Mouse (Mus musculus): ENCODE measurements around the gene Rhof. TPM values are rescaled to one million over a fixed set of nuclear protein-coding genes. Genes with fewer than 3 reads are reported as not detected.
"Not testable (repeated sequence)": the region's sequence is repeated elsewhere in the genome, so short reads cannot be mapped to it uniquely, and the experiment has no call there.

Rhof gene
- polyA plus RNA-seq, 1 experiment from 2014 or later, result 6.8 TPM

DNA sequence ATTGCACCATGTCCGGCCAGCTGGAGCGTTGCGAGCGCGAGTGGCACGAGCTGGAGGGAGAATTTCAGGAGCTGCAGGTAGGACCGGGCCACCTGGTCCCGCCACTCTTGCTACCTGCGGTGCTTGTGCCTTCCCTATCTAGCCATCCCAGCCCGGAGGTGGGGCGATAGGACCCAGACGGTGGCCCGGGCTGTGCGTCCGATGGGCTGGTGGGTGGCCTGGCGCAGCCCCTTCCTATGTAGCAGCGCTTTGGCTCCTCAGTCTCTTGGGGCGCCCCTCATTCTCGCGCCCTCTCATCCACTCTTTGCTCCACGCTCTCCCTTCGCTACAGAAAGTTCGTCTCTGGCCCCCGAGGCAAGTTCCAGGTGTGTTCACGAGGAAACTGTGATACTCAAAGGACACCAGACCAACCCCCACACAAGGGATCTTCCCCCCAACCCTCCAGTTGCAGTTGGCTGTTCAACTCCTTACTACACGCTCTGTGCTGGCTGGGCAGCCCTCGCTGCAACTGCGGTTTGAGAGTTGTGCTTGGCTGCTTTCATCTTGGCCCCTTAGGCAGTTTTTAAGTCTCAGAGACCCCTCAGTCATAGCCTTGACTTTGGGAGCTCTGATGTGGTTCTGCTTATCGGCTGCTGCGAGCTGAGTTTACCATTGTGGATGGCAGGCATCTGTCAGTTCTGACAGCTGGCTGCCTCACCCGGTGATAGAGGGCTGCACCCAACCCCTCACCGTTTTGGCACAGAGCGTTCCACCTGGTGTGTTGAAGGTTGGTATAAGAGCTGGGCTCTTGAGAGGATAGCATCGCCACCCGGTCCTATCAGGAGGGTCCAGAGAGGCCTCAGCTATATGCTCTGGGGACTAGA, 55.8 kb downstream of the Rhof start:
- H3K4me1 ChIP-seq (ENCODE audit: control insufficient read depth, insufficient read depth, low read length), result peaks cover 16% of the 10 kb centered on the region
- peak overlapping the region; percentile 99 for H3K4me2 ChIP-seq (ENCODE audit: low read length)
- H3K27ac ChIP-seq (ENCODE audit: low read depth, low read length), result peak overlapping the region; percentile 33; the same call in 1 of the 2 replicates
- H3K9me3 ChIP-seq (replicated peaks; ENCODE audit: control insufficient read depth, low read length), result no peaks in the 10 kb centered on the region
- peak overlapping the region; percentile 77 for H3K9ac ChIP-seq (ENCODE audit: low read length)
- ATAC-seq, result peak; percentile 86
- 4% methylated on average over 35 of the region's 35 CpGs for WGBS
- H3K27me3 ChIP-seq (replicated peaks; ENCODE audit: control insufficient read depth, insufficient read depth, low read length), result no peaks in the 10 kb centered on the region
- H3K36me3 ChIP-seq (ENCODE audit: control insufficient read depth, insufficient read depth, low read length), result no peaks in the 10 kb centered on the region
- DNase-seq (ENCODE audit: low spot score), result peak; percentile 50
- H3K4me3 ChIP-seq (ENCODE audit: low read depth, low read length), result peak overlapping the region; percentile 74

DNA sequence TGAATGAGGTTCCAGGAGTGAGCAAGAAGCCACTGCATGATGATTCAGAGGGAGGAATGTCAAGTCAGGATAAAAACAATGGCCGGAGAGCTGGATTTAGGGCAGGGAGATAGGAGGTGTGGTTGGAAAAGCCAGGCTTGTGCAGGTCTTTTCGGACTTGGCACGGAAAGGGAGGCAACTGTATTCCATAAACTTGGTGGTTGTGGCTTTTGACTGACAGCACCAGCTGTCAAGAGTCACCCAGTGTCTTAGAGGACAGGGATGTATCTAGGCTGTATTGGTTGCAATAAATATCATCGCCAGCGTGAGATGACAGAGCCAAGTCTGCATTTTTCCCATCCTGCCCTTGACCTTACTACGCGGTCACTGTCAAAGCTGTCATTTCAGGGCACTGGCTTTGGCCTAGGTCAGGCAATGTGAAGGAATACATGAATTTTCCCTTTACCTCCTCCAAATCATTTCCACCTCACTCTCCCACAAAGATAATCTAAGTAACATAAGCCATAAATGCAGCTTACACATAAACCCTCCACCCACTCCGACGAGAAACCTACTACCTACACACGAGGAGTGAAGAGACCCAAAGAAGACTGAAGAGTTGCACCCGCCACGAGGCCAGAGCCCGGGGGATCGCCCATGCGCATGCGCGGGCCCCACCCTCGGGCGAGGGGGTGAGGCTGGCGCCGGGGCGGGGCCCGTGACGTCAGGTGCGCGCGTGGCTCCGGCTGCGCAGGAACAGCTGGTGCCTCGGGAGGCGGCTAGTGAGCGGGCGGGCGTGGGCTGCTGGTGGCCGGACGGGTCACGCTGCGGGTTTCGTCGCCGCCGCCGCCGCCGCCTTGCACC, 56.7 kb downstream of the Rhof start:
- 8% methylated on average over 44 of the region's 45 CpGs for WGBS
- H3K27ac ChIP-seq (ENCODE audit: low read depth, low read length), result peak overlapping the region; percentile 44; the same call in 1 of the 2 replicates

DNA sequence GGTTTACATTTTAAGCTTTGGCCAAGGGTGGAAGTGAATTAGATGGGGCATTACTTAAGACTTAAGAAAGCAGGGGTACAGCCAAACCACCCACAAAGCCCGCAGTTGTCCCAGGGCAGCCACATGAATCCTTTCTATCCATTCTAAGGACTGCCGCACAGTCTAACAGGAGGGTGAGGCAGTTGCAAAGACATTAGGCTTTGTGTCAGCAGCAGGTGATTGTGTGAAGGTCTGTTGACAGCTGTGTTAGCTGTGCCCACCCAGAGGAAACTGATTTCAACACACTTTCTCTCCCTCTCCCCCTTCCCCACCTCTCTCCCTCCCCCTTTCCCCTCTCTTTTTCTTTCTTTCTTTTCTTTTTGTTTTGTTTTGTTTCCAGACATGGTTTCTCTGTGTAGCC, 63.8 kb downstream of the Rhof start:
- Histone ChIP-seq H3K4me2 (ENCODE audit: low read length) (no peak overlapping the region), H3K36me3 (ENCODE audit: control insufficient read depth, insufficient read depth, low read length) (no peaks in the 10 kb centered on the region), H3K9ac (ENCODE audit: low read length) (no peak overlapping the region), H3K27me3 (replicated peaks; ENCODE audit: control insufficient read depth, insufficient read depth, low read length) (no peaks in the 10 kb centered on the region), H3K4me1 (ENCODE audit: control insufficient read depth, insufficient read depth, low read length) (no peaks in the 10 kb centered on the region), H3K9me3 (replicated peaks; ENCODE audit: control insufficient read depth, low read length) (no peaks in the 10 kb centered on the region), H3K4me3 (ENCODE audit: low read depth, low read length) (no peak overlapping the region), H3K27ac (ENCODE audit: low read depth, low read length) (no peak overlapping the region)
- 89% methylated on average over 2 of the region's 2 CpGs for WGBS
- no peak for ATAC-seq
- no peak for DNase-seq (ENCODE audit: low spot score)

More for the DNA sequence above, 56.7 kb downstream of the Rhof start:
- Histone ChIP-seq H3K27me3 (replicated peaks; ENCODE audit: control insufficient read depth, insufficient read depth, low read length) (no peaks in the 10 kb centered on the region), H3K36me3 (ENCODE audit: control insufficient read depth, insufficient read depth, low read length) (no peaks in the 10 kb centered on the region), H3K9ac (ENCODE audit: low read length) (peak overlapping the region; percentile 77), H3K4me1 (ENCODE audit: control insufficient read depth, insufficient read depth, low read length) (peaks cover 16% of the 10 kb centered on the region), H3K9me3 (replicated peaks; ENCODE audit: control insufficient read depth, low read length) (no peaks in the 10 kb centered on the region), H3K4me3 (ENCODE audit: low read depth, low read length) (peak overlapping the region; percentile 74), H3K4me2 (ENCODE audit: low read length) (peak overlapping the region; percentile 99)
- ATAC-seq, result peak; percentile 96
- peak; percentile 95 for DNase-seq (ENCODE audit: low spot score)

GRCm38 (mm10) chr5:123068115-123068514, 64.4 kb downstream of the Rhof start, which contains the start of gene Tmem120b:
TSS of gene Tmem120b (plus strand) at chr5:123068415.
- H3K4me1 ChIP-seq (ENCODE audit: control insufficient read depth, insufficient read depth, low read length), result no peaks in the 10 kb centered on the region
- ATAC-seq, result no peak
- no peak within 1 kb of the TSS for H3K27ac ChIP-seq (ENCODE audit: low read depth, low read length)
- no peak for DNase-seq (ENCODE audit: low spot score)
- no peaks in the 10 kb centered on the region for H3K36me3 ChIP-seq (ENCODE audit: control insufficient read depth, insufficient read depth, low read length)
- no peak within 1 kb of the TSS for H3K9ac ChIP-seq (ENCODE audit: low read length)
- no peak within 1 kb of the TSS for H3K4me3 ChIP-seq (ENCODE audit: low read depth, low read length)
- 89% methylated on average over 12 of the region's 12 CpGs for WGBS
- H3K27me3 ChIP-seq (replicated peaks; ENCODE audit: control insufficient read depth, insufficient read depth, low read length), result no peaks in the 10 kb centered on the region
- H3K9me3 ChIP-seq (replicated peaks; ENCODE audit: control insufficient read depth, low read length), result no peaks in the 10 kb centered on the region
- no peak within 1 kb of the TSS for H3K4me2 ChIP-seq (ENCODE audit: low read length)

DNA sequence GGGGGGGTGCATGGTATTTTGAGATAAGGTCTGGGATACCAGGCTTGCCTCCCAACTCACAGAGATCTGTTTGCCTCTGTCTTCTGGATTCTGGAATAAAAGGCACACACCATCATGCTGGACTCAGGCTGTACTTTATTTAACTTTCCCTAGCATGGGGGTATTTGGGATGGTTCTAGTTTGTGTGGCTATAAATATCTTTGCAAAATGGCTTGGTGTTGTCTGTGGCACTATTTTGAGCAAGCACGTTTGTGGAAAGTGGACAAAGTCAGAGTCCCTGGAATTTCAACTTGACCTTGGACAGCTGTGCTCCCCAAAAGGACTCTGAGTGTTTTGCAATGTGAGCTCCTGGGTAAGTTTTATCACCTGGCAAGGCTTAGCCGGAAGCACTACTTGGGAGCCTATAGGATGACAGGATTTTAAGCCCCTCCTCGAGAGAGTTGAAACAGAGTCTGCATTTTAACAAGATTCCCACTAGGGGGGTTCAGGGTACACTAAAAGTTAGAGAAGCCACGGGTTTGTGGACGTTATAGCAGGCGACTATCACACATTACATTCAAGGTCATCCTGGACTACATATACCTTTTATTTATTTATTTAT, 65.0 kb downstream of the Rhof start:
- ATAC-seq (no peak), DNase-seq (ENCODE audit: low spot score) (peak; percentile 64)
- no peaks in the 10 kb centered on the region for H3K36me3 ChIP-seq (ENCODE audit: control insufficient read depth, insufficient read depth, low read length)
- no peak overlapping the region for H3K4me3 ChIP-seq (ENCODE audit: low read depth, low read length)
- H3K27ac ChIP-seq (ENCODE audit: low read depth, low read length), result no peak overlapping the region
- H3K27me3 ChIP-seq (replicated peaks; ENCODE audit: control insufficient read depth, insufficient read depth, low read length), result no peaks in the 10 kb centered on the region
- WGBS, result 27% methylated on average over 6 of the region's 6 CpGs
- H3K9me3 ChIP-seq (replicated peaks; ENCODE audit: control insufficient read depth, low read length), result no peaks in the 10 kb centered on the region
- no peak overlapping the region for H3K9ac ChIP-seq (ENCODE audit: low read length)
- H3K4me2 ChIP-seq (ENCODE audit: low read length), result no peak overlapping the region
- no peaks in the 10 kb centered on the region for H3K4me1 ChIP-seq (ENCODE audit: control insufficient read depth, insufficient read depth, low read length)

DNA sequence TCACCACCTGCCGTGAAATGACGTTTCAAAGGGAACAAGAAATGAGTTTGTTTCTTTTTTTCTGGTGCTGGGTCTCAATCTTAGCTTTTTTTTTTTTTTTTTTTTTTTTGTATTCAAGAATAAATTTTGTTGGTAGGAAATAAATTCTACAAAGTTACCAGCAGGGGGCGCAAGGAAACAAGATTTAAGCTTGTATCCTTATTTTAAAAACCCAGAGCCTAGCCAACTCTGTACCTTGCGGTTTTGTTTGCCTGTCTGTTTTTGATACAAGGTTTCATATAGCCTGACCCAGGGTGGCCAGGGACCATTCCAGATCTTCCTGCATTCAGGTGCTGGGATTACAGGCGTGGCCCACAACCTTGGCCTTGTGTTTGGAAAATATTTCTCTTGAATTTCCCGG, 68.3 kb downstream of the Rhof start:
- Histone ChIP-seq H3K36me3 (ENCODE audit: control insufficient read depth, insufficient read depth, low read length) (no peaks in the 10 kb centered on the region), H3K9me3 (replicated peaks; ENCODE audit: control insufficient read depth, low read length) (no peaks in the 10 kb centered on the region), H3K9ac (ENCODE audit: low read length) (no peak overlapping the region), H3K27me3 (replicated peaks; ENCODE audit: control insufficient read depth, insufficient read depth, low read length) (no peaks in the 10 kb centered on the region), H3K4me2 (ENCODE audit: low read length) (no peak overlapping the region), H3K4me1 (ENCODE audit: control insufficient read depth, insufficient read depth, low read length) (no peaks in the 10 kb centered on the region), H3K27ac (ENCODE audit: low read depth, low read length) (no peak overlapping the region), H3K4me3 (ENCODE audit: low read depth, low read length) (no peak overlapping the region)
- DNase-seq (ENCODE audit: low spot score) (peak; percentile 96), ATAC-seq (no peak)
- 27% methylated on average over 6 of the region's 6 CpGs for WGBS

- Histone ChIP-seq H3K27ac (ENCODE audit: low read depth, low read length) (no peak overlapping the region), H3K4me2 (ENCODE audit: low read length) (no peak overlapping the region), H3K9ac (ENCODE audit: low read length) (no peak overlapping the region), H3K9me3 (replicated peaks; ENCODE audit: control insufficient read depth, low read length) (no peaks in the 10 kb centered on the region), H3K27me3 (replicated peaks; ENCODE audit: control insufficient read depth, insufficient read depth, low read length) (no peaks in the 10 kb centered on the region), H3K4me3 (ENCODE audit: low read depth, low read length) (no peak overlapping the region), H3K4me1 (ENCODE audit: control insufficient read depth, insufficient read depth, low read length) (no peaks in the 10 kb centered on the region), H3K36me3 (ENCODE audit: control insufficient read depth, insufficient read depth, low read length) (no peaks in the 10 kb centered on the region)
- 86% methylated on average over 3 of the region's 3 CpGs for WGBS
- ATAC-seq, result no peak
- no peak for DNase-seq (ENCODE audit: low spot score)
Measured at GRCm38 (mm10) chr5:123063141-123063540, 69.4 kb downstream of the Rhof start.

GRCm38 (mm10) chr5:123061402-123061749, 71.1 kb downstream of the Rhof start:
- not testable (repeated sequence) for H3K36me3 ChIP-seq (ENCODE audit: control insufficient read depth, insufficient read depth, low read length); H3K9ac ChIP-seq (ENCODE audit: low read length); ATAC-seq; H3K27me3 ChIP-seq (replicated peaks; ENCODE audit: control insufficient read depth, insufficient read depth, low read length); H3K4me1 ChIP-seq (ENCODE audit: control insufficient read depth, insufficient read depth, low read length); DNase-seq (ENCODE audit: low spot score); H3K4me3 ChIP-seq (ENCODE audit: low read depth, low read length); H3K27ac ChIP-seq (ENCODE audit: low read depth, low read length); H3K4me2 ChIP-seq (ENCODE audit: low read length); H3K9me3 ChIP-seq (replicated peaks; ENCODE audit: control insufficient read depth, low read length)
- 76% methylated on average over 6 of the region's 6 CpGs for WGBS
